Comparison of ENCODE assay signal across 10 mouse cellular contexts in genomic region chr9:55067260-55067964, GRCm38 (mm10). TPM values are rescaled to one million over a fixed set of nuclear protein-coding genes. Genes with fewer than 3 reads are reported as not detected.
A peak's percentile ranks its signal among the peaks of the same experiment; 100 is the strongest.
DNase-seq lines count a peak whose midpoint lies in the region; ATAC-seq lines count a peak whose summit lies in the region.
"Had no signal": no experiment of that assay in that cellular context is flagged by ENCODE, and none has a peak within 500 bp of the region (broad histone marks: within the 10 kb centered on the region; RNA-seq: fewer than 3 reads in every experiment).

No protein-coding gene starts in this region.

- peaks cover 25% of the 10 kb centered on the region for H3K4me1 ChIP-seq in midbrain, embryonic 13.5 days (replicated peaks)
- H3K4me1 ChIP-seq: liver, embryonic 13.5 days had no signal

- no peak overlapping the region for H3K9ac ChIP-seq in midbrain, embryonic 13.5 days (replicated peaks)
- H3K9ac ChIP-seq: liver, embryonic 13.5 days had no signal

- H3K9me3 ChIP-seq in midbrain, embryonic 13.5 days, result no peaks in the 10 kb centered on the region
- H3K9me3 ChIP-seq: liver, embryonic 13.5 days had no signal

- H3K4me2 ChIP-seq in midbrain, embryonic 13.5 days (replicated peaks), result peak overlapping the region; percentile 25
- H3K4me2 ChIP-seq: liver, embryonic 13.5 days had no signal

- peaks cover 2% of the 10 kb centered on the region; the same call in 1 of the 2 replicates for H3K27me3 ChIP-seq in midbrain, embryonic 13.5 days
- H3K27me3 ChIP-seq: liver, embryonic 13.5 days had no signal

- 8% methylated on average over 8 of the region's 8 CpGs for WGBS in midbrain, embryonic 13.5 days

- no peaks in the 10 kb centered on the region for H3K36me3 ChIP-seq in midbrain, embryonic 13.5 days
- H3K36me3 ChIP-seq: liver, embryonic 13.5 days had no signal

- DNase-seq in adrenal gland, adult 2 months, result peak; percentile 27
- no peak for DNase-seq in adrenal gland, postnatal 4 days (ENCODE audit: low spot score in 2 of 2)
- DNase-seq in cerebellum, postnatal 10 days, result peak; percentile 84 to 93
- peak; percentile 4 to 26 for DNase-seq in frontal cortex, adult 2 months (ENCODE audit: extremely low spot score in 1 of 2, low spot score in 1 of 2)
- DNase-seq in urinary bladder, adult 18-20 months (ENCODE audit: low spot score in 2 of 2), result no peak
- no peak for DNase-seq in kidney, adult 11 months
- no peak for DNase-seq in gastrocnemius, postnatal 14 days
- DNase-seq: liver, embryonic 13.5 days had no signal

- H3K4me3 ChIP-seq in midbrain, embryonic 13.5 days (replicated peaks), result no peak overlapping the region
- H3K4me3 ChIP-seq: liver, embryonic 13.5 days had no signal

- peak overlapping the region; percentile 51; the same call in 1 of the 2 replicates for H3K27ac ChIP-seq in midbrain, embryonic 13.5 days
- H3K27ac ChIP-seq: liver, embryonic 13.5 days had no signal

- intact Hi-C loops in gastrocnemius, postnatal 14 days (cut with DNase I; ENCODE audit: low total_unique reads), result no loop called here

- peak; percentile 92 for ATAC-seq in midbrain, embryonic 13.5 days

RNA-seq across cellular contexts. Expression of gene Chrnb4, which starts 18.8 kb away (rescaled TPM):
- 10 to 100 TPM in 1 of 2 experiments, 1 to 10 TPM in 1; 9.7 to 15.3 TPM for total RNA-seq in adrenal gland, adult 2 months (2021)
- polyA plus RNA-seq in adrenal gland, adult 2 months (2012; rRNA removed), result 5.5 and 10.6 TPM in 2 replicates
- 10 to 100 TPM in 1 of 2 experiments, 1 to 10 TPM in 1; 7.9 to 11.5 TPM for total RNA-seq in adrenal gland, postnatal 4 days (2021)
- polyA plus RNA-seq in frontal cortex, adult 2 months (2012; rRNA removed), result 3.1 and 3.2 TPM in 2 replicates
- polyA plus RNA-seq in midbrain, embryonic 13.5 days (2015; fragmentation: Nextera tagmentation; extraction: Ambion mirVana), result 0.89 and 0.99 TPM in 2 replicates
- not detected for total RNA-seq in gastrocnemius, postnatal 14 days (2021)
- polyA plus RNA-seq: liver, embryonic 13.5 days had no signal

RNA-seq across cellular contexts. Expression of gene Chrna3, which starts 41.0 kb away (rescaled TPM):
- total RNA-seq in adrenal gland, adult 2 months (2021), result 10 to 100 TPM; 16.7 to 22.7 TPM
- polyA plus RNA-seq in adrenal gland, adult 2 months (2012; rRNA removed), result 8.6 and 16.0 TPM in 2 replicates
- total RNA-seq in adrenal gland, postnatal 4 days (2021), result 10 to 100 TPM; 16.1 to 21.0 TPM
- polyA plus RNA-seq in frontal cortex, adult 2 months (2012; rRNA removed), result 2.1 and 2.9 TPM in 2 replicates
- polyA plus RNA-seq in midbrain, embryonic 13.5 days (2015; fragmentation: Nextera tagmentation; extraction: Ambion mirVana), result 10.6 and 11.5 TPM in 2 replicates
- not detected for total RNA-seq in gastrocnemius, postnatal 14 days (2021)
- total RNA-seq: gastrocnemius, adult 8-10 months had no signal

Comparison
In these comparisons a context has a peak if more than half of its experiments do, and no peak if none do; other contexts are left out.
1. DNase-seq: peak in adrenal gland, adult 2 months (single experiment), cerebellum, postnatal 10 days (2 of 2) and frontal cortex, adult 2 months (2 of 2); none in adrenal gland, postnatal 4 days (0 of 2), urinary bladder, adult 18-20 months (0 of 2), kidney, adult 11 months (single experiment) and gastrocnemius, postnatal 14 days (single experiment).
2. RNA of gene Chrnb4, which starts 18.8 kb away (total RNA-seq): 9.7 to 15.3 TPM in adrenal gland, adult 2 months and 7.9 to 11.5 TPM in adrenal gland, postnatal 4 days; not detected in gastrocnemius, postnatal 14 days; every median in the first group is over 4 times any median in the second.
3. RNA of gene Chrna3, which starts 41.0 kb away (total RNA-seq): 16.7 to 22.7 TPM in adrenal gland, adult 2 months and 16.1 to 21.0 TPM in adrenal gland, postnatal 4 days; not detected in gastrocnemius, postnatal 14 days; every median in the first group is over 10 times any median in the second.